Mouse (Mus musculus) B cell, adult (primary cell): ENCODE data around the gene Tac2. TPM values are rescaled to one million over a fixed set of nuclear protein-coding genes. Genes with fewer than 3 reads are reported as not detected.

ENCODE experiments used
- total RNA-seq: library from RNA; stranded (reverse); gene quantifications from 4 replicates; pipeline ENCODE4 v1.2.4, GENCODE M21; 2023; ENCODE audit not compliant: inconsistent age

The Tac2 gene
- total RNA-seq: not detected in 4 replicates

GRCm38 (mm10) chr10:127724178-127724577 is at the start of gene Tac2:
Gene Tac2, plus strand, starts transcription at chr10:127724478.

GRCm38 (mm10) chr10:127704766-127705220 is 19.5 kb upstream of the Tac2 start, which contains the start of gene Myo1a:
Gene Myo1a, plus strand, starts transcription at chr10:127705170.

GRCm38 (mm10) chr10:127739083-127739660 is 14.9 kb downstream of the Tac2 start, which contains the start of gene Zbtb39:
Gene Zbtb39, plus strand, starts transcription at chr10:127739538.

GRCm38 (mm10) chr10:127751548-127751947 is 27.3 kb downstream of the Tac2 start, which contains the start of gene Gpr182:
Gene Gpr182, minus strand, starts transcription at chr10:127751732.

GRCm38 (mm10) chr10:127759181-127760110 is 35.2 kb downstream of the Tac2 start, which contains the start of the genes Rdh1 and Rdh16f1:
Gene Rdh1, plus strand, starts transcription at chr10:127759721.
Gene Rdh16f1, plus strand, starts transcription at chr10:127759787.

GRCm38 (mm10) chr10:127776011-127776410 is 51.7 kb downstream of the Tac2 start, which contains the start of gene Rdh9:
Gene Rdh9, plus strand, starts transcription at chr10:127776386.

Other genes starting within 250 kb of the Tac2 start
- gene Stac3, start 222.8 kb upstream of the Tac2 start, total RNA-seq: 5.6 to 12.8 TPM (median 10.4 TPM) in 4 replicates
- not detected in 4 replicates for gene Ndufa4l2, start 209.5 kb upstream of the Tac2 start, total RNA-seq
- 68.8 to 81.0 TPM (median 69.2 TPM) in 4 replicates for gene Shmt2, start 202.0 kb upstream of the Tac2 start, total RNA-seq
- not detected in 4 replicates for gene Nxph4, start 189.9 kb upstream of the Tac2 start, total RNA-seq
- 2.2 to 4.3 TPM (median 3.3 TPM) in 4 replicates for gene Lrp1, start 103.3 kb upstream of the Tac2 start, total RNA-seq
- gene Stat6, start 81.5 kb upstream of the Tac2 start, total RNA-seq: 226 to 243 TPM (median 231 TPM) in 4 replicates
- gene Nemp1, start 57.6 kb upstream of the Tac2 start, total RNA-seq: 8.6 to 12.6 TPM (median 10.8 TPM) in 4 replicates
- gene Nab2, start 55.9 kb upstream of the Tac2 start, total RNA-seq: 34.6 to 46.9 TPM (median 38.1 TPM) in 4 replicates
- 0.29 to 0.72 TPM (median 0.60 TPM) in 4 replicates for gene Myo1a, start 19.3 kb upstream of the Tac2 start, total RNA-seq
- gene Zbtb39, start 15.1 kb downstream of the Tac2 start, total RNA-seq: 13.5 to 15.8 TPM (median 15.2 TPM) in 4 replicates
- gene Gpr182, start 27.3 kb downstream of the Tac2 start, total RNA-seq: not detected in 4 replicates
- gene Rdh1, start 35.2 kb downstream of the Tac2 start, total RNA-seq: 0.12 to 0.19 TPM in 2 of 4 replicates, not detected in the others
- gene Rdh16f1, start 35.3 kb downstream of the Tac2 start, total RNA-seq: not detected in 4 replicates
- not detected in 4 replicates for gene Rdh9, start 51.9 kb downstream of the Tac2 start, total RNA-seq
- gene Rdh16, start 76.7 kb downstream of the Tac2 start, total RNA-seq: not detected in 4 replicates
- not detected in 4 replicates for gene Rdh19, start 125.5 kb downstream of the Tac2 start, total RNA-seq
- not detected in 4 replicates for gene Rdh16f2, start 142.0 kb downstream of the Tac2 start, total RNA-seq
- not detected in 4 replicates for gene Rdh7, start 164.3 kb downstream of the Tac2 start, total RNA-seq
- not detected in 4 replicates for gene Sdr9c7, start 174.0 kb downstream of the Tac2 start, total RNA-seq